Mouse (Mus musculus) heart, postnatal 0 days (tissue): ENCODE results near the gene Ptprm.

Experiments
- CTCF ChIP-seq: IDR thresholded peaks from 2 replicates; pipeline ENCODE4 v1.5.1; 2016; ENCODE audit warnings: antibody characterized with exemption, control low read depth, low read depth
- EP300 ChIP-seq: IDR thresholded peaks from 2 replicates; pipeline ENCODE4 v1.6.1; 2016; ENCODE audit warnings: antibody characterized with exemption, low read depth

- TF ChIP-seq CTCF: no peak
- TF ChIP-seq EP300: no peak
Measured at GRCm38 (mm10) chr17:66619996-66620656, 734.1 kb downstream of the Ptprm start.
